Mouse (Mus musculus): ENCODE data around the gene Mgp. TPM values are rescaled to one million over a fixed set of nuclear protein-coding genes. Genes with fewer than 3 reads are reported as not detected.

Gene Mgp
- polyA plus RNA-seq (2015; fragmentation: Nextera tagmentation; extraction: Ambion mirVana): 53.9 and 64.3 TPM in 2 replicates

DNA sequence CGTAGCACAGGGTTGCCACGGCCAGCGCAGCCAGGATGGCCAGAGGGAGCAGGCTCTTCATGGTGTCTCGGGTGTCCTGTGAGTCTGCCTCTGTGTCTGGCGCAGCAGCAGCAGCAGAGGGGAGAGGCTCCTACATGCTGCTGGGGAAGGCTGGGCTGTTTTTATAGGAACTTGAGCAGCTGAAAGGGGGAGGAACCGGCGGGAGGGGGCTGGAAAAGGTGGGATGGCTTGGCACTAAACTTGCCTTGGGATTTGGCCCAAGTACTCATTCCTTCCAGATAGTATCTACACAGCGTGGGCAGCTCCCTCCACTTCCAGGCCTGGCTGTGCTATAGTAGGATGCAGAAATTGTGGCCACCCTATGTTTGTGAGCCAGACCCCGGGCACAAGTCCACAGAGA lies at the start of gene Mgp:
Mgp (minus strand) TSS at position 154 of the 400 bp plus-strand sequence.
- DNase-seq (ENCODE audit: low spot score): no peak

GRCm38 (mm10) chr6:136925049-136925448 lies 49.4 kb upstream of the Mgp start:
- DNase-seq (ENCODE audit: low spot score): no peak

DNA sequence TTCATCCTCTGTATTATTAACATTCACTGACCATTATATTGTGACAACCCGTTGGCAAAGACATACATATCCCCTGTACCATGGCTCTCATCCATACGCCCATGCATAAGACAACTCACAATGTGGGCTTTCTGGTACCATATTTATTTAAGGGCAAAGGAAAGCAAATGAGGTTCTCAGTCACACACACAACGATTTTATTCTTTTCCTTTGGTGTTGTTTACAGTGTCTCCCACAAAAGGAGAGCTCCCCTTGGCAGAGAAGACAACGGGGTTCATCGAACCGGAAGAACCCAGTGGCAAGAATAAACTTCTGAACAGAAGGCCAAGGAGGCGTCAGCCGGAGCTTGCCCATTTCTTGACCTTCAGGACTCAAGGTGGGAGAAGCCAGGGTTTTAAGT lies 47.9 kb upstream of the Mgp start, which contains the start of gene Pde6h:
Pde6h (plus strand) TSS at position 301 of the 400 bp plus-strand sequence.
- no peak for DNase-seq (ENCODE audit: low spot score)

DNA sequence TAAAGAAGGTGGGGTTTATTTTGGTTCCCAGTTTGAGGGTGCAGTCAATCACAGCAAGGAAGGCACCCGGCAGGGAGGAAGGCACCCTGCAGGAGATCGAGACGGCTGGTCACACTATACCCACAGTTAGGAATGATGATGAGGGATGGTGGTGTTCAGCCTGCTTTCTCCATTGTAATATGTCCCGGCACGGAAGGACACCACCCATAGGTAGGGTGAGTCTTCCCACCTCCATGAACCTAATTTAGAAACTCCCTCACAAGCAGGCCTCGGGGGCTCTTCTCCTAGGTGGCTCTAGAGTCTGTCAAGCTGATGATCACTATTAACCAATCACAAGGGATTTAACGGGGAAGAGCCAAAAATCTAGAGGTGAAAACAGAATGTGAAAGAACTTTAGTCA lies 47.2 kb upstream of the Mgp start:
- no peak for DNase-seq (ENCODE audit: low spot score)

- DNase-seq (ENCODE audit: low spot score): no peak
Measured at GRCm38 (mm10) chr6:136922080-136922479, 46.5 kb upstream of the Mgp start, which contains the start of gene Erp27. Gene Erp27, minus strand, starts transcription at chr6:136922180.

DNA sequence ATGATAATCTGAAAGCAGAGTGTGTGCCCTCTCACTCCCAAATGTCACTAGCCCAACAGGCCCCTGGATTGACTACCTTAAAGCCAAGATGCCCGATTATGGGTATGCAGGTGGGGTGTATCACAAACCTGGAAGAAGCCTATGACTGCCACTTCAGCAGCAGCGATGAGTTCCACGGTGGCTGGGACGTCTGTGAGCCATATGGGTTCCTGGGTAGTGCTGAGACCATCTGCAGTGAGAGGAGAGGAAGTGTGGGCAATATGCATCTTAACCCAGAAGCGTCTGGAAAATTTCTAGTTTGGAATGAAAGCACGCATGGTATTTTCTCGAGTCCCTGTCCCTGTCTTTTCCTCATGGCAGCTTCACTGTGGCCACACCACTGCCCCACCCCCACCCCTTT lies 46.0 kb upstream of the Mgp start:
- DNase-seq (ENCODE audit: low spot score): no peak

- peak; percentile 78 for DNase-seq (ENCODE audit: low spot score)
Measured at GRCm38 (mm10) chr6:136920320-136921257, 45.0 kb upstream of the Mgp start.

DNA sequence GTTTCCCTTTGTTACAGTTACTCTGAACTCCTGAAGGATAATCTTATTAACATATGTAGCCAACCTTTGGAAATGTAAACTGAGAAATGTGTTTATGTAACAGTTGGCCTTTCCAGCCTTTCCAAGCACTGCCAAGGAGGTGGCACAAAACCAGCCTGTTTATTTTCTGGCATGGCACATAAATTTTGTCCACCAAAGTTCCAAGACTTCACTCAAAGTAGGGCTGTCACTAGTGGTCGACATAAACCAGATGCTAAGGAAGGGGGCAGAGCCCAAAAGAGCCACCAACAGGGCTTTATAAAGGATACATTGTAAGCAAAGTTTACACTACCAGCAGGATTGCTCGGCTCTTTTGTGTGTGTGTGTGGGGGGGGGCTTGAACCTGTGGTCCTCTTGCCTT lies 42.3 kb upstream of the Mgp start:
- DNase-seq (ENCODE audit: low spot score): no peak

GRCm38 (mm10) chr6:136915721-136916395 lies 40.2 kb upstream of the Mgp start:
- no peak for DNase-seq (ENCODE audit: low spot score)

- no peak for DNase-seq (ENCODE audit: low spot score)
Measured at GRCm38 (mm10) chr6:136914234-136914633, 38.6 kb upstream of the Mgp start.

GRCm38 (mm10) chr6:136913384-136914126 lies 37.9 kb upstream of the Mgp start:
- no peak for DNase-seq (ENCODE audit: low spot score)

DNA sequence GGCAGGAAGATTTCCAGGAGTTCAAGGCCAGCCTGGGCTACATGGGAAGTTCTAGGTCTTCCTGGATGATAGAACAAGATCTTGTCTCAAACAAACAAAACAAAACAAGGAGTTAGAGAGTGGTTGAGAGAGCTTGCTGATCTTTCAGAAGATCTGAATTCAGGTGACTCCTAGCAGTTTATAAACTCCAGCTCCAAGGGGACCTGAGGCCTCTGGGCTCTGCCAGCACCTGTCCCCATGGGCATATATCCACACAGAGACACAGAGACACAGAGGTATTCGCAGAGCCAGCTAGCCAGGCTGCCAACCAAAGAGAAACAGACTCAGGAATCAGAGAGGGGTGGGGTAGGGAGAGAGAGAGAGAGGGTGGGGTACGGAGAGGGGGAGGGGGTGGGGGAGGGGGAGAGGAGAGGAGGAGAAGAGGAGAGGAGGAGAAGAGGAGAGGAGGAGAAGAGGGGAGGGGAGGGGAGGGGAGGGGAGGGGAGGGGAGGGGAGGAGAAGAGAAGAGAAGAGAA lies 37.2 kb upstream of the Mgp start:
- no peak for DNase-seq (ENCODE audit: low spot score)

- DNase-seq (ENCODE audit: low spot score): no peak
Measured at GRCm38 (mm10) chr6:136910247-136910890, 34.7 kb upstream of the Mgp start.

DNA sequence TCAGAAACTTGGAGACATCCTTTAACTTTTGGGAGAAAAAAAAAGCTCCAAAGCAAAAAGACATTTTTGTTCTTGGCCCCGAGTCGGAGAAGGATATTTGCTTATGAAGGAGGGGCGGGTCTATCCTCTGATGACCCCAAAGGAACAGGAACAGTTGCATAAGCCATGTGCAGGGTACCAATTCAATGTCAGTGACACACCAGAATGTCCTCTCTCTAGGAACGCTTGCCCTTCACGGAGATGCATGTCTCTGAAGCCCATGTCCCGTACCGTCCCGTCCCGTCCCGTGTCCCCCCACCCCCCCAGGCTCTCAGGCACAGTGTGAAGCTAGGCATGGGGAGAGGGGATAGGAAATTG lies 31.3 kb upstream of the Mgp start:
- no peak for DNase-seq (ENCODE audit: low spot score)

DNA sequence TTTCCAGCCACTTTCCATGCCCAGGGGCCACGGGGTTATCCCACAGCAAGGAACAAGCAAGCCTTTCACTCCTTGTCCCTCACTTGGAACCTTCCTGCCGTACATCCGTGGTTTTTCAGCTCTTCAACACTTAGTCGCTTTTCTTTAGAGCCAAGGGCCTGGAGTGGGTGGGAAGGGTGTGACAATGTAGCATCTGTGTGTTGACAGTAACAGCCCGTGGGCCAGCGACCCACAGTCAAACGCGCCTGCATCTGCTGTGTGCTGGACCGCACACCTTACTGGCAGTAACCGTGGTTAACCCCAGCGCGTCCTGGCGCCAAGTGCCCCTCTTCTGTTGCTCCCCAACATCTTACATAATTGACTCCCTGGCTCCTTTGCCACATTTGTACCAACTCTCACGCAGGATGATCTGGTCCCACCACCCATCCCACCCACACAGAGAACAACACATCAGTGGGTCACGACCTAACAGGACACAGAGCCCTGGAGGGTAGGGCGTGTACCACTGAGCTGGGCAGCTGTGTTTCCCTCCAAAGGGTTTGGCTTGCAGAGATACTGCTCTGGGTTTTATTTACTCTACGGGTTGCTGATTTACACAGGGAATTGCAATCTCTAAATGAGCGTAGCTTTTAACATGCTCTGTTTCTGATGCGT lies 30.8 kb upstream of the Mgp start:
- no peak for DNase-seq (ENCODE audit: low spot score)

DNA sequence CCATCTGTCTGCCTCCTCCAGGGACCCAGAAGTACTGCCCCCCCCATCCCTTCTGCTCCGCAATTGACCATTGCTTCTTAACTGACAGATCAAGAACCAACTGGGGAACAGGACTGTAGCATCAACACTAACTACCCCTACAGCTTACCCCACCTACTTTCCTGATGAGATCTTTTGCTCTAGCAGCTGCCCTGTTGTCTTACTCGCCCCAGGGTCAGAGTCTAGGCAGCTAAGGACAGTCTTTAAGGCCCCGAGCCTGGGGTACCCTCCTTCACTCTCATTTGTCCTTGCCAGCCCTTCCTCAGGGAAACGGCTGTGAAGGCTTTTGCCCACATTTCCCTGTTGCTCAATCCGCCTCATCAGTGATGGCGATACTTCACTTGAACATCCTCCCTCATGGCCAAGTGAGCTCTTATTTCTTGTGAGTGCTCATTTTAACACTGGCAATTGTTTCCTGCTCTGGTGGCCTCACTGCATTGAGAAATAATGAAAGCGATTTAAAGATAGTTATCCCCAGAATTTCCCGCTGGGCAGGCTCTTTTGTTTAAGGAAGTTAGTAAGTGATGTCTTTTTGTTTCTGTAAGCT lies 28.4 kb upstream of the Mgp start:
- DNase-seq (ENCODE audit: low spot score): no peak

DNA sequence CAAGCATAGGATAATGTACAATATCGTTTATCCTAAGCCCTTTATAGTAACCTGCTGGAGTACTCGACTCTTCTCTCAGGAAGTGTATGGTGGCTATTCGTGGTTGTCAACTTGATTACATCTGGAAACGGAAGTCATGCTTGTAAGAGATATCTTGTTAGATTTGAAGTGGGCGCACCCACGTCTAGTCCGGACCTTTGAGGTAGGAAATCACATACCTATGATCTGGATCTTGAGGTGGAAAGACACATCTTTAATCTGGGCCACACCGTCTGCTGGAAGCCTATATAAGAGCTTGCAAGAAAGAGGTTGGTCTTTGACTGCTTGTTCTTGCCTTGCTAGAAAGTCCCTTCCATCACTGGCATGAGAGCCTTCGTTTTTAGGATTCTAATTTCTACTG lies 26.9 kb upstream of the Mgp start:
- DNase-seq (ENCODE audit: low spot score): no peak

- DNase-seq (ENCODE audit: low spot score): no peak
Measured at GRCm38 (mm10) chr6:136901010-136901409, 25.4 kb upstream of the Mgp start.

DNA sequence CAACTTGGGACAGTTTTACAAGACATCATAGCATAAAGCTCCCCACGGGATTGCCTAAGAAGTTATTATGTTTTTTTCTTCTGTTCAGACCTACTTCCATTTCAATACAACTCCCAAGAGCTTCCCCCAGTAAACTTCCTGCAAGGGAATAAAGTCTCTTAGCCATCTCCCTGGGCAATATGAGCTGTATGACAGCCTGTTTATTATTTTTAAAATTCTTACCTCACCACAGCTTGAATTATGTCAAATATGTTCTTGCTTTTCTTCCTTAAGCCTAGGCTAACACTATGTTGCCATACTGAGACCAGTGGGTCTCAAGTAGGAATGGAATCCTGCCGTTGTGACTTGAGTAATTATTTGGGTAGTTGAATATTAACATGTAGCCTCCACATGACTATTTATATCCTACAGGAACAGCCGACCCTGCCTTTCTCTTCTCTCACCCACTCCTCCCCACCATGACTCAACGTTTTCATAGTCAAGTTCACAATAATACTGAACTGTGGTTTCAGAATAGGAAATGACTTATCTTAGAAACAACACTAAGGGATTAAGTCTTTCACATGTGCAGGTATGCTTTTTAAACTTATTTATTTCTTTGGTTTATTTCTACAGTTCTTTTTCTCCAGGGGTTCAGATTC lies 24.9 kb upstream of the Mgp start:
- no peak for DNase-seq (ENCODE audit: low spot score)

GRCm38 (mm10) chr6:136898954-136899353 lies 23.3 kb upstream of the Mgp start:
- peak; percentile 55 for DNase-seq (ENCODE audit: low spot score)

Data from thymus, postnatal 0 days (tissue).